Mouse (Mus musculus) heart, embryonic 14.5 days (tissue): ENCODE results near the gene Myrf. TPM values are rescaled to one million over a fixed set of nuclear protein-coding genes. Genes with fewer than 3 reads are reported as not detected.
"Not testable (repeated sequence)": the region's sequence is repeated elsewhere in the genome, so short reads cannot be mapped to it uniquely, and the experiment has no call there.

Experiments
- ATAC-seq: fragments of 200-750 bp; cut with Nextera tagmentation; 2 replicates; pipeline ENCODE4 v1.8.0; 2017; ENCODE audit warnings: low read depth, moderate TSS enrichment; ENCODE audit not compliant: insufficient number of reproducible peaks, insufficient read depth, low FRiP score
- H3K27ac ChIP-seq, 2 experiments: fragments of 200-500 bp in 1 of 2; fragments of 300-500 bp in 1 of 2; sonication (generic) in 1 of 2; replicated peaks in 1 of 2; 2 replicates each; pipeline ENCODE4 v1.5.1; 2012 to 2014; ENCODE audit warnings: low read depth in 2 of 2, low read length in 2 of 2, control low read depth in 1 of 2, mild to moderate bottlenecking in 1 of 2, mixed read lengths in 1 of 2; ENCODE audit not compliant: control insufficient read depth in 1 of 2, insufficient read depth in 1 of 2
- H3K27me3 ChIP-seq: fragments of 300-500 bp; sonication (generic); 2 replicates; pipeline ENCODE4 v1.6.1; 2014; ENCODE audit warnings: mild to moderate bottlenecking, low read length, control low read depth; ENCODE audit not compliant: control insufficient read depth, insufficient read depth
- H3K36me3 ChIP-seq: fragments of 300-500 bp; sonication (generic); 2 replicates; pipeline ENCODE4 v1.6.1; 2014; ENCODE audit warnings: mild to moderate bottlenecking, control low read depth, low read length, mixed read lengths; ENCODE audit not compliant: control insufficient read depth, insufficient read depth
- H3K4me1 ChIP-seq, 2 experiments: fragments of 200-500 bp in 1 of 2; fragments of 300-500 bp in 1 of 2; sonication (generic) in 1 of 2; 2 replicates each; pipeline ENCODE4 v1.6.1; 2012 to 2014; ENCODE audit warnings: low read length in 2 of 2, control low read depth in 1 of 2, mixed read lengths in 1 of 2; ENCODE audit not compliant: control insufficient read depth in 2 of 2, insufficient read depth in 2 of 2
- H3K4me2 ChIP-seq: fragments of 300-500 bp; sonication (generic); 2 replicates; pipeline ENCODE4 v1.6.1; 2014; ENCODE audit warnings: mild to moderate bottlenecking, low read length
- H3K4me3 ChIP-seq, 2 experiments: fragments of 200-500 bp in 1 of 2; fragments of 300-500 bp in 1 of 2; sonication (generic) in 1 of 2; 2 replicates each; pipeline ENCODE4 v1.5.1; 2012 to 2014; ENCODE audit warnings: low read length in 2 of 2, mild to moderate bottlenecking in 2 of 2, control low read depth in 1 of 2, low read depth in 1 of 2, moderate library complexity in 1 of 2; ENCODE audit not compliant: control insufficient read depth in 1 of 2, insufficient read depth in 1 of 2
- H3K9ac ChIP-seq: fragments of 300-500 bp; sonication (generic); 2 replicates; pipeline ENCODE4 v1.6.1; 2014; ENCODE audit warnings: mild to moderate bottlenecking, low read length
- H3K9me3 ChIP-seq: fragments of 300-500 bp; sonication (generic); 2 replicates; pipeline ENCODE4 v1.6.1; 2016; ENCODE audit warnings: low read length, control low read depth; ENCODE audit not compliant: control insufficient read depth
- WGBS: fragments of 180-500 bp; shearing (Covaris S2); extraction: QIAGEN DNeasy Blood & Tissue Kit; methylation state at CpG from one replicate; pipeline ENCODE4 v1.1.7; 2014; 5-methylcytosine and 5-hydroxymethylcytosine counted together
- polyA plus RNA-seq: library from polyadenylated mRNA; unstranded; fragments of >200 nt; fragmentation: Nextera tagmentation; extraction: Ambion mirVana; gene quantifications from 2 replicates; pipeline ENCODE4 v1.2.1, GENCODE M21; 2014

The Myrf gene
- polyA plus RNA-seq, 1 experiment from 2014 or later, result 10.8 TPM

DNA sequence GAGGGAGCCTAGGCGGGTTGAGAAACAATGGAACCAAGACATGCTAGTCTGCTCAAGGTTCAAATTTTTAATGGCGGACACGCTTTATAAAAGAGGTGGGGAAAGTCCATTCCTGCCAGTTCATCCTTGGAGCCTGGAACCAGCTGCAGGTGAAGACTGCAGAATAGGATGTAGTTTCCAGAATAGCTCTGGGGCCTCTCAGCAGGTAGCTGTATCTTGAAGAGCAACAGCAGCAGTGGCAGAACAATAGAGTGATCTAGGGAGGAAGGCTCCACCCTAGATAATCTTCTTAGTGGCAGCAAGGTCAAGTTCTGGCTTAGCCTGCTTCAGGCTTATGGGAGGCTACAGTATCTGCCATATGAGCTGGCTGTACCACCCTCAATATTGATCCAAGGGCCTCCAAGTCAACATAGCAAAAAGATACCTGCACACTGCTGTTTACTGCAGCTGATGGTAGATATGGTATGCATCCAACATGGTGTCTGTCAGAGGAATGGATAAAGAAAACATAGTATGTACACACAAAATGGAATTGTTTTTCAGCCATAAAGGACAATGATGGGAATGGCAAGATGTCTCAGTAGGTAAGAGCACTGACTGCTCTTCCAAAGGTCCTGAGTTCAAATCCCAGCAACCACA is 70.7 kb downstream of the Myrf start:
- ATAC-seq, H3K4me1 ChIP-seq, H3K36me3 ChIP-seq, H3K27me3 ChIP-seq, H3K4me3 ChIP-seq, H3K9me3 ChIP-seq, H3K27ac ChIP-seq, H3K4me2 ChIP-seq, H3K9ac ChIP-seq: not testable (repeated sequence)
- 77% methylated on average over 3 of the region's 3 CpGs for WGBS

DNA sequence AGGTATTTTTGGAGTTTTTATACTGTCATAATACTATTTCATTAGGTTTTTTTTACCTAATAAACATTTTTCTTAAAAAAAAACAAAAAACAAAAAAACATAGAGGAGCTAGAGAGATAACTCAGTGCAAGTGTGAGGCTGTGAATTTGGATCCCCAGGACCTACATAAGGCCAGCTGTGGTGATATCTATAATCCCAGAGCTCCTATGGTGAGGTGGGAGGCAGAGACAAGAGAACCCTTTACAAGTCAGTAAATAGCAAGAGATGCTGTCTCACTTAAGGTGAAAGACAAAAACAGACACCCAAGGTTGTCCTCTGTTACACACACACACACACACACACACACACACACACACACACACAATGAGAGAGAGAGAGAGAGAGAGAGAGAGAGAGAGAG is 71.4 kb downstream of the Myrf start:
- Histone ChIP-seq H3K9ac (no peak overlapping the region), H3K4me1 (no peaks in the 10 kb centered on the region), H3K4me3 (no peak overlapping the region), H3K27me3 (no peaks in the 10 kb centered on the region), H3K9me3 (no peaks in the 10 kb centered on the region), H3K27ac (no peak overlapping the region), H3K36me3 (no peaks in the 10 kb centered on the region), H3K4me2 (no peak overlapping the region)
- ATAC-seq, result no peak

DNA sequence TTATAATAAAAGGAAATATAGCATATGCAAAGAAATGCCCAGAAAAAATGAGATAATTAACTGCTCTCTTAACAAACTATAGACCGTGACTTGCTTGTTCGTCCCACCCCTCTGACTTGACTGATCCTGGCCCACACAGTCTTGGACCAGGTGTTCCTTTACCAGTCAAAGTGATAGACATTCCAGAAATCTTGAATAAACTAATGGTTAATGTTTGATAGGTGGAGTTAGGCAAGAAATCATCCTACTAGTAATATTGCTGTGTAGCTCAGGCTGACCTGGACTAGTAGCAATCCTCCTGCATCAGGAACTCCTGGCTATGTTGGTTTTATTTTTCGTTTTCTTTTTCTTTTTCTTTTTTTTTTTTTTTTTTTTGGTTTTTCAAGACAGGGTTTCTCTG is 72.1 kb downstream of the Myrf start:
- H3K9me3 ChIP-seq, result no peaks in the 10 kb centered on the region
- H3K27ac ChIP-seq, result no peak overlapping the region
- H3K4me1 ChIP-seq, result no peaks in the 10 kb centered on the region
- 75% methylated on average over 3 of the region's 3 CpGs for WGBS
- H3K36me3 ChIP-seq, result no peaks in the 10 kb centered on the region
- H3K4me2 ChIP-seq, result no peak overlapping the region
- no peak for ATAC-seq
- no peak overlapping the region for H3K4me3 ChIP-seq
- no peak overlapping the region for H3K9ac ChIP-seq
- H3K27me3 ChIP-seq, result no peaks in the 10 kb centered on the region

DNA sequence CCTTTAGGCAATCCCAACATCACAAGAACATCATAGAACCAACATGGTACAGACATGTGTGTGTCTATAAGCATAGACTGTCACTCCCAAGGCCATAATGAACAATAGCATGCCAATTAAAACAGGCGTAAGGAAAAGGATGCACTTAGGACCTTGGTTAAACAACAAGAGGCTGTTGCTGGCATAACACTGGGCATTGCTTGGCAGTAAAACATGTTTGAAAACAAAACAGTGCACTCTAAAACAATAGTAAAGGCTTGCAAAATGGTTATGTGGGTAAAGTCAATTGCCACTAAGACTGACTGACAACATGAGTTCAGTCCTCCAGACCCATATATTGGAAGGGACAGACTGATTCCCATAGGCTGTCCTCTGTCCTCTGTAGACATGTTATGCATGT is 72.6 kb downstream of the Myrf start:
- Histone ChIP-seq H3K36me3 (no peaks in the 10 kb centered on the region), H3K9ac (no peak overlapping the region), H3K4me3 (no peak overlapping the region), H3K4me2 (no peak overlapping the region), H3K27me3 (no peaks in the 10 kb centered on the region), H3K4me1 (no peaks in the 10 kb centered on the region), H3K27ac (no peak overlapping the region), H3K9me3 (no peaks in the 10 kb centered on the region)
- no peak for ATAC-seq
- 79% methylated on average over 1 of the region's 1 CpGs for WGBS

DNA sequence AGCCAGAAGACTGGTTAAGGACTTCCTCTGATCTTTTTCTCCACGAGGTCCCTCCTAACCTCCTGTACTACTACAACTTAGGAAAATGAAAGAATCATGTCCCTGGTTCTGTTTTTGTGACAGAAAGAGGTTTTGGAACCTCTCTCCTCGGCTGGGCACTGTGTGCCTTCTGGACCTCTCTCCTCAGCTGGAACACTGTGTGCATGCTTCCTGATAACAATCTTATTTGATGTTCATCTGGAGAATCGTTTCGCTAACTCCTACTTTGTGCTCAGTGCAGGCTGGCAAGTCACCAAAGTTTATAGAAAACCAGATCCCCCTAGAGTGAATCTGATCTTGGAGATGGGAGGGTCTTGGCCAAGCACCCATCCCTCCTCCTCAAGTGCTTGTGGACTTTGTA is 73.4 kb downstream of the Myrf start:
- Histone ChIP-seq H3K9ac (no peak overlapping the region), H3K4me1 (no peaks in the 10 kb centered on the region), H3K4me2 (no peak overlapping the region), H3K4me3 (no peak overlapping the region), H3K27me3 (no peaks in the 10 kb centered on the region), H3K27ac (no peak overlapping the region), H3K9me3 (no peaks in the 10 kb centered on the region), H3K36me3 (no peaks in the 10 kb centered on the region)
- ATAC-seq, result no peak
- WGBS, result 65% methylated on average over 4 of the region's 4 CpGs

DNA sequence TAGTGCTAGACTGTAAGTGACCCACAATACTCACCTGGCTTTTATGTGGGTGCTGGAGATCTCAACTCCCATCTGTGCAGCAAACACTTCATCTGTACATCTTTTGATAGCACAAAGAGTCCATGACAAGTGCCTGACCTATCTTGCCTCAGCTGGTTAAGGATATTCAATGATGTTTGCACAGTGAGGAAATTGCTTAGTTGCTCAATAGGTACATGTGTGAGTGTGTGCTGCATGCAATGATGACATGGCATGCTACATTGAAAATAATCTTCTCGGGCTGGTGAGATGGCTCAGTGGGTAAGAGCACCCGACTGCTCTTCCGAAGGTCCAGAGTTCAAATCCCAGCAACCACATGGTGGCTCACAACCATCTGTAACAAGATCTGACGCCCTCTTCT is 74.6 kb downstream of the Myrf start:
- H3K36me3 ChIP-seq, H3K9ac ChIP-seq, H3K9me3 ChIP-seq, H3K27ac ChIP-seq, H3K4me1 ChIP-seq, H3K27me3 ChIP-seq, ATAC-seq, H3K4me3 ChIP-seq, H3K4me2 ChIP-seq: not testable (repeated sequence)
- 83% methylated on average over 3 of the region's 4 CpGs for WGBS

DNA sequence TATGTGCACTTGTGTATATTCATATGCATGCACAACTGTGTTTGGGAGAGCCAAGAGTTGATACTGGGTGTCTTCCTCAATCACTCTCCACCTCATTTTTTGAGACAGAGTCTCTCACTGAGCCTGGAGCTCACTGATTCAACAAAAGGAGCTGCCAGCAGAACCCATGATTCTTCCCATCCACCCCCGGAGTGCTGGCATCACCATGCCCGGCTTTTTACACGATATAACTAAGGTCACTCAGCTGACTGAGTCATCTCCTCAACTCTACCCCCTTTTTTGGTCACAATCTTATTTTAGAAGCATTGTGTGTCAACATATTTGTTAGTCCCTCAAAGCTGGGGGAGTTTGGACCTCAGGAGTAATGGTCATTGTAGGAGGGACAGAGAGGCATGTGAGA is 76.7 kb downstream of the Myrf start:
- no peaks in the 10 kb centered on the region for H3K27me3 ChIP-seq
- H3K36me3 ChIP-seq, result no peaks in the 10 kb centered on the region
- no peak for ATAC-seq
- H3K4me1 ChIP-seq, result no peaks in the 10 kb centered on the region
- H3K9me3 ChIP-seq, result no peaks in the 10 kb centered on the region
- no peak overlapping the region for H3K27ac ChIP-seq
- 66% methylated on average over 3 of the region's 3 CpGs for WGBS
- no peak overlapping the region for H3K4me2 ChIP-seq
- no peak overlapping the region for H3K4me3 ChIP-seq
- no peak overlapping the region for H3K9ac ChIP-seq
